Mouse (Mus musculus): ENCODE measurements at regions not wholly inside any gene's neighbourhood (a gene's known extent, or its start where the extent isn't known, plus 50 kb on each side); places are given as distances from the start of the nearest gene placed in this dataset.

- DNase-seq = no peak
- Histone ChIP-seq H3K9me3 (ENCODE audit: low read length) (no peaks in the 10 kb centered on the region), H3K4me2 (ENCODE audit: low read depth, low read length) (no peak overlapping the region), H3K4me1 (ENCODE audit: insufficient read depth) (peaks cover 14% of the 10 kb centered on the region), H3K4me3 (ENCODE audit: low read depth, low read length) (no peak overlapping the region), H3K27ac (ENCODE audit: low read depth) (no peak overlapping the region), H3K36me3 (replicated peaks; ENCODE audit: insufficient read depth, low read length) (no peaks in the 10 kb centered on the region), H3K9ac (replicated peaks) (no peak overlapping the region), H3K27me3 (ENCODE audit: insufficient read depth, low read length) (no peaks in the 10 kb centered on the region)
- WGBS (ENCODE audit: insufficient replicate concordance) = 66% methylated on average over 7 of the region's 7 CpGs
- ATAC-seq = no peak
- TF ChIP-seq CTCF (IDR thresholded peaks at IDR 0.05; ENCODE audit: low read depth) = no peak
- TF ChIP-seq EP300 (IDR thresholded peaks at IDR 0.05; ENCODE audit: low read depth) = no peak
Observed at GRCm38 (mm10) chr13:37601068-37601467, 177.1 kb upstream of the Rreb1 start.

DNA sequence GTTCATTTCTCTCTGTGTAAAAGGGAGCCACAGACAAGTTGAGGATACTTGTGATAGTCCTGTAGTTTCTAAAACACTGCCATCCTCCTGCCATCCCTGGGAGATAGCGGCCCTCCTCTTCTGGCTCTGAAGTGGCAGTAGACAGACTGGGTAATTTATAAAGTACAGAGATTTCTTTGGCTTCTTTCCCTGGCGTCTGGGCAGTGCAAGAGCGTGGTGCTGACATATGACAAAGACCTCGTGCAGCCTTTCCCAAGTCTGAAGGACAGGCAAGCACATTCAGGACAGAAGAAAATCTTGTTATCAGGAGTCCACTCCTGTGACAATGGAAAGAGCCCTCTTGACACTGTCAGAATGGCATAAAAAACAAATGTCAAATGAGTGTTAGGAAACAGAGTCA lies 175.9 kb upstream of the Rreb1 start:
- Histone ChIP-seq H3K27ac (ENCODE audit: low read depth) (no peak overlapping the region), H3K27me3 (ENCODE audit: insufficient read depth, low read length) (no peaks in the 10 kb centered on the region), H3K36me3 (replicated peaks; ENCODE audit: insufficient read depth, low read length) (no peaks in the 10 kb centered on the region), H3K4me3 (ENCODE audit: low read depth, low read length) (no peak overlapping the region), H3K9me3 (ENCODE audit: low read length) (no peaks in the 10 kb centered on the region), H3K9ac (replicated peaks) (no peak overlapping the region), H3K4me2 (ENCODE audit: low read depth, low read length) (no peak overlapping the region), H3K4me1 (ENCODE audit: insufficient read depth) (peaks cover 14% of the 10 kb centered on the region)
- TF ChIP-seq EP300 (IDR thresholded peaks at IDR 0.05; ENCODE audit: low read depth) (no peak), CTCF (IDR thresholded peaks at IDR 0.05; ENCODE audit: low read depth) (no peak)
- WGBS (ENCODE audit: insufficient replicate concordance) = 73% methylated on average over 4 of the region's 4 CpGs
- no peak for ATAC-seq
- DNase-seq = no peak

DNA sequence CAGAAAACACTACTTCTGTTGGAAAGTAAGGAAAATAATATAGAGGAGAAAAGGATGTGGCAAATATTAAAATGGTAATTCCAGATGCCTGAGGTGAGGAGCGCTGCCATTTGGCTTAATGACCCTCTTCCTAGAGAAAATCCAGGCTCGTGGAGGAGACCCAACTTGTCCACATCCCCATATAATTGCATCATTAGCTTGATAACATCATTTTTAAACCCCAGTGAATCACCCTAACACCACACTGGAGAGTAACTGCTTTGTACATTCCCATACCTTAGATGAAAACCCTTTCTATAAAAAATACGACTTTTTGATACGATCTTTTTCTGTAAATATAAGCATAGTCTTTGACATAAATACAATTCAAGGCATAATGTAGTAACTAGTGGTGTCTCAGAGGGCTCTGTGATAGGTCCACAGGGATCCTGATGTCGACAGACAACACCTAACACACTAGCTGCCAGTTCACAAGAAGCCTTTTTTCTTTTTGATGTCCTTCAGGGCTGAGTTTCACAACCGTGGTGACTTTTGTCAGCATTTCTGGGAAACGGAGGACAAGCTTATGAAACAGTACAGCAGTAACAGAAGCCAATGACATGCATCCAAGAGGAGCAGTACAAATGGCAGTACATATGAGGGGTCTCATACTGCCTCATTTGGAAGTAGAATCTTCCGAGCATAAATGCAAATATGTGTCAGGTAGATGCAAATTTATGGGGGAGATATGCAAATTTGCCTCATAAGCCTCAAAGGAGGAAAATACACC lies 174.8 kb upstream of the Rreb1 start:
- 62% methylated on average over 8 of the region's 8 CpGs for WGBS (ENCODE audit: insufficient replicate concordance)
- Histone ChIP-seq H3K4me3 (ENCODE audit: low read depth, low read length) (no peak overlapping the region), H3K9me3 (ENCODE audit: low read length) (no peaks in the 10 kb centered on the region), H3K4me2 (ENCODE audit: low read depth, low read length) (no peak overlapping the region), H3K9ac (replicated peaks) (no peak overlapping the region), H3K27me3 (ENCODE audit: insufficient read depth, low read length) (no peaks in the 10 kb centered on the region), H3K4me1 (ENCODE audit: insufficient read depth) (peaks cover 7% of the 10 kb centered on the region), H3K36me3 (replicated peaks; ENCODE audit: insufficient read depth, low read length) (no peaks in the 10 kb centered on the region), H3K27ac (ENCODE audit: low read depth) (no peak overlapping the region)
- DNase-seq = no peak
- no peak for ATAC-seq
- TF ChIP-seq EP300 (IDR thresholded peaks at IDR 0.05; ENCODE audit: low read depth) (0 out of 2 replicates have a peak, but pooled peaks have one; percentile 22), CTCF (IDR thresholded peaks at IDR 0.05; ENCODE audit: low read depth) (no peak)

DNA sequence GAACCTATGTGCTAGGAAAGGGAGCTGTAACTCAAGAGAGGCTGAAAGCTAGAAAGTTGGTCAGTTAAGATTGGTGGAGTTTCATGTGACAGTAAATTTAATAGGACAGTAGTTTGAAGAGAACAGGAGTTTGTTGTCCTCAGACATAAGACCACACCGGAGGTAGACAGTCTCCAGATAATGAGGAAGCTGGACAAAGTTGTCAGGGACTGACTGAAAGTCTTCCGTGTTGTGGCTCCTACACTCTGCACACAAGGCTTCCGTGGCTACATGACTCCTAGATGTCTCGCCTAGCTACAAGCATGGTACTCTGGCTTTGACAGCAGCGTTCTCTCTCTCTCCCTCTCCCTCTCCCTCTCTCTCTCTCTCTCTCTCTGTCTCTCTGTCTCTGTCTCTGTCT lies 171.9 kb upstream of the Rreb1 start:
- no peak for TF ChIP-seq EP300 (IDR thresholded peaks at IDR 0.05; ENCODE audit: low read depth)
- TF ChIP-seq CTCF (IDR thresholded peaks at IDR 0.05; ENCODE audit: low read depth) = no peak
- H3K4me1 ChIP-seq (ENCODE audit: insufficient read depth) = no peaks in the 10 kb centered on the region; the same call in 1 of the 2 replicates
- H3K36me3 ChIP-seq (replicated peaks; ENCODE audit: insufficient read depth, low read length) = no peaks in the 10 kb centered on the region
- no peak overlapping the region for H3K9ac ChIP-seq (replicated peaks)
- DNase-seq (no peak), ATAC-seq (no peak)
- H3K27ac ChIP-seq (ENCODE audit: low read depth) = no peak overlapping the region
- no peak overlapping the region for H3K4me2 ChIP-seq (ENCODE audit: low read depth, low read length)
- H3K9me3 ChIP-seq (ENCODE audit: low read length) = no peaks in the 10 kb centered on the region
- no peaks in the 10 kb centered on the region for H3K27me3 ChIP-seq (ENCODE audit: insufficient read depth, low read length)
- WGBS (ENCODE audit: insufficient replicate concordance) = 22% methylated on average over 5 of the region's 5 CpGs
- no peak overlapping the region for H3K4me3 ChIP-seq (ENCODE audit: low read depth, low read length)

GRCm38 (mm10) chr13:37609085-37609484 lies 169.1 kb upstream of the Rreb1 start:
- Histone ChIP-seq H3K4me1 (ENCODE audit: insufficient read depth) (no peaks in the 10 kb centered on the region; the same call in 1 of the 2 replicates), H3K9me3 (ENCODE audit: low read length) (no peaks in the 10 kb centered on the region), H3K4me3 (ENCODE audit: low read depth, low read length) (no peak overlapping the region), H3K36me3 (replicated peaks; ENCODE audit: insufficient read depth, low read length) (no peaks in the 10 kb centered on the region), H3K9ac (replicated peaks) (no peak overlapping the region), H3K27me3 (ENCODE audit: insufficient read depth, low read length) (no peaks in the 10 kb centered on the region), H3K27ac (ENCODE audit: low read depth) (no peak overlapping the region), H3K4me2 (ENCODE audit: low read depth, low read length) (no peak overlapping the region)
- no peak for DNase-seq
- WGBS (ENCODE audit: insufficient replicate concordance) = 82% methylated on average over 5 of the region's 5 CpGs
- no peak for ATAC-seq
- TF ChIP-seq CTCF (IDR thresholded peaks at IDR 0.05; ENCODE audit: low read depth) (no peak), EP300 (IDR thresholded peaks at IDR 0.05; ENCODE audit: low read depth) (no peak)

GRCm38 (mm10) chr13:37611387-37611786 lies 166.8 kb upstream of the Rreb1 start:
- TF ChIP-seq CTCF (IDR thresholded peaks at IDR 0.05; ENCODE audit: low read depth) (no peak), EP300 (IDR thresholded peaks at IDR 0.05; ENCODE audit: low read depth) (no peak)
- no peaks in the 10 kb centered on the region for H3K36me3 ChIP-seq (replicated peaks; ENCODE audit: insufficient read depth, low read length)
- H3K4me1 ChIP-seq (ENCODE audit: insufficient read depth) = no peaks in the 10 kb centered on the region
- H3K9me3 ChIP-seq (ENCODE audit: low read length) = no peaks in the 10 kb centered on the region
- DNase-seq (no peak), ATAC-seq (no peak)
- 67% methylated on average over 3 of the region's 3 CpGs for WGBS (ENCODE audit: insufficient replicate concordance)
- no peak overlapping the region for H3K9ac ChIP-seq (replicated peaks)
- H3K4me2 ChIP-seq (ENCODE audit: low read depth, low read length) = no peak overlapping the region
- H3K27me3 ChIP-seq (ENCODE audit: insufficient read depth, low read length) = no peaks in the 10 kb centered on the region
- H3K4me3 ChIP-seq (ENCODE audit: low read depth, low read length) = no peak overlapping the region
- no peak overlapping the region for H3K27ac ChIP-seq (ENCODE audit: low read depth)
